Mouse (Mus musculus) gastrocnemius, postnatal 25 days (tissue): ENCODE measurements at regions not wholly inside any gene's neighbourhood (a gene's known extent, or its start where the extent isn't known, plus 50 kb on each side); places are given as distances from the start of the nearest gene placed in this dataset.

Experiments used
- DNase-seq: peaks from one replicate; pipeline ENCODE4 v3.0.0; 2022

DNA sequence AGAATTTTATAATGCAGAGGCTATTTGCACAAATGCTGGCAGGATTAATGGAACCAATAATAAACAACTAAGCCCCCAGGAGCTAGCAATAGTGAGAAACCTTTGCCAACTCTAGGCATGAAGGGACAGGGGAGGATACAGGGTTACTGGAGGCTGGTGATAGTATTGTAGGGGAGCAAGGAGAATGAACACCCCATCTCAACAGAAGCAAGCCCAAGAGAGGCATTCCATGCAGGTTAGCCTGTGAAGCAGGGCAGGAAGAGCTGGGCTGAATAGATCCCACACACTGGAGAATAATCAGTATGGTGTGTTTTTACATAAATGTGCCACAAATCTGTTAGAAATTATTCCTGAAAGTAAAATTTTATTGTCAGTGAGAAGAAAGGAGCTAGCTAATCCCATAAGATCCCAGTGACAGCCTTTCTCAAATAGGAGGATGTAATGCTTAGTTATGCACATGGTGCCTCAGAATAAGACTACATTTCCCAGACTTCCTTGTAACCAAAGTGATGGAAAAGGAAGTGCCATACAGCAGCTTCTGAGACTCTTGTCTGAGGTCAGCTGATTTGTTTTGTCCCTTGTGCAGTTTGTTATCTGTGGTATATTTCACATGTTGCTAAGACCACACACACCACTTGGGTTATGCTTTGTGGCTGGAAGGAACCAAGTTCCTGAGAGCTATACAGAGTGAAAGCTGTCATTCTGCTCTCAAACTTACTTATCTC lies 111.1 kb downstream of the Ccdc71l start:
- no peak for DNase-seq

DNA sequence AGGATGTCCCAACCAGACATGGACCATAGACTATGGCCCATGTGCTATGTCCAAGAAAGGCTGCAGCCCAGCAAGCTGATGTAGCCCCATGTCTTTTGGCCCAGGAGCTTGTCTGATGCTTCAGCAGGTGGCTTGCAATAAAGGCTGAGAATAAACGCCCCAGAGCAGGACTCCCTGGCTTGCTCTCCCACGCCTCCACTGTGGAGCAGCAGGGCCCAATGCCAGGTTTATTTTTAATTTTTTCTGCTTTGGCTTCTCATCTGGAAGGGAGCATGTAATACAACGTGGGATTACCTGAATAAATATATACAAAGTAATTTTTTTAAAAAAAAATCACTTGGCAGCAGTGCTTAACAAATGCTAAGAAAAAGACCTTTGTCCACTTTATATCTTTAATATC lies 125.7 kb downstream of the Ccdc71l start:
- DNase-seq: no peak

GRCm38 (mm10) chr12:32508671-32509070 lies 130.2 kb downstream of the Ccdc71l start:
- no peak for DNase-seq

GRCm38 (mm10) chr12:32525586-32525985 lies 147.1 kb downstream of the Ccdc71l start:
- DNase-seq: no peak

DNA sequence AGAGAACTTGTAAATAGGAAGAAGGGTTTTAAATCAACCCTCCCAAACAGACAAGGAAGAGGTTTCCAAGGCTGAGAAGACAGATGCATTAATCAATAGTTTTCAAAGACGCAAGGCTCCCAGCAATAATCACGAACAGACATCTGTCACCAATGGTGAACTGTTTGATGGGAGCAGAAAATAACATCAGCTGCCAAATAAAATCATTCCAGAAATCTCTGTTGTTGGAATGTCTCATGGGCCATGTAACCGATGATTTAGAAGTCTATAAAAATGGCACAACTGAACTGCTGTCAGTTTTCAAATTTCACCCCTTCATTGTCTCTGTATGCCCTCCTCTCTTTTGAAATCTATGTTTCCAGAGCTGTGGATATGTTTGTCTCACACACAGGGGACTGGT lies 152.7 kb downstream of the Ccdc71l start:
- DNase-seq: no peak

DNA sequence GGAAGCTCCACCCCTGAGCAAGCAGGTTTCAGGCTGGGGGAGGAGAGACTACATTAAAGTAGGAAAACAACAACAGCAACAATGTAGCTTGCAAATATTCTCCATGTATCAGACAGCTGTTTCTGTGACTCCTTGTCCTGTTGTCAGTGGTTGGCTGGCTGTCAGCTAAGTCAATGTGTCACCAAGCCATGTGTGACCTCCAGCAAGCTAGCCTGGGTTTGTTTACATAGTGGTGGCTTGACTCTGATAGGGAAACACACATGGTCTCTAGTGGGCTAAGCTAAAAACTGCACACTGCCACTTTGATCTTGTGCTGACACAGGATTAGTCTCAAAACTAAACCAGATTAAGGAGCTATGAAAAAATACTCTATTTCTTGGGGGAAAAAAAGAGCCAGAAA lies 155.1 kb downstream of the Ccdc71l start:
- no peak for DNase-seq

- DNase-seq: no peak
These were observed 167.0 kb downstream of the Ccdc71l start for GRCm38 (mm10) chr12:32545466-32545865.

DNA sequence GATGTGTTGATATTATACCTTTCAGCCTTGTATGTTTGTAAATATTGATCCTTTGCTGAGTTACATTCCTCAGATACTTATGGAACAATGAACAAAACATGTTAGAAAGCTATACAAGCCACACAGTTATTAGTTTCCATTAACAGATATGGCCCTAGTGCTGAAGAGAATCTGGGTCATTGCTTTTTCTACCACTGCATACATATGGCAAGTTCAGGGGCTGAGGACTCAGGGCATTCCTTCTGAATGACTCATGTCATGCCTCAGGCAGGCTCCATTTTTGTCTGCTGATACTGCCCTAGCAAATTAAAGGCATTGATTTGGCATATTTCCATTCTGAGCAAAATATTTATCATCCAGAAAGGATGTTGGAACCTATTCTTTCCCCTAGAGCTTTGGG lies 167.9 kb downstream of the Ccdc71l start:
- DNase-seq: no peak

DNA sequence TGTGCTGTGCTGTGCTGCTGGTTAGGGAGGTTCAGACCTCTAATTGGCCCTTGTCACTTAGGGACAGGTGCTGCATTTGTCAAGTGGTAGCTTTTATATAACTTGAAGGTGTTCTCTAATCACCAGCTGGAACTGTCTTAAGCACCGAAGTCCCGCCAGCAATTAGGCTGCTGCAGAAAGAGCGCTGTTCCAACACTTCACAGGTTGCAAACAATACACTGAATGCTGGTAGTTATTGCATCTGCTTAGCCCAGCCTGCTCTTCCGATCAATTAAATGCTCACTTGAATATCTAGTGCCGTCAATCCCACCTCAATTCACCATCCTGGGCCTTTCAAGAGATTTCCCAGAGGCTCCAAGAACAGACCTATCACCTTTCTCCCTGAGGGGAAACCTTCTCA lies 175.3 kb downstream of the Ccdc71l start:
- DNase-seq: no peak

DNA sequence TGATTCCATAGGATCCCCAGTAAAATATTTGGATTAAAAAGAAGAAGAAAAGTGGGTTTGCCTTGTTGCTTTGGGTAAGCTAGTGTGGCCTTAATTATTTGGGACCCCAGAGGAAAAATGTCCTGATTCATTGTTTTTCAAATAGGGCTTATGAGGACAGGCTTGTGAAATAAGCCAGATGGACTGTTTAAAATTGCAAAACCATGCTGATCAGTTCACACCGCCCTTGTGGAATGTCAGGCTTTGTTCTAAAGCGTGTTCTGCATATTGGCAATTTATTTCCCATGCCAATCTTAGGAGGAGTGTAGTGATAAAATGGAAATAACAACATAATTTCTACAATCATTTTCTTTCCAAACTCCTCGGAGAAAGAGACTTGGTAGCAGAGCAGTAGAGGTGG lies 189.3 kb downstream of the Ccdc71l start:
- no peak for DNase-seq

DNA sequence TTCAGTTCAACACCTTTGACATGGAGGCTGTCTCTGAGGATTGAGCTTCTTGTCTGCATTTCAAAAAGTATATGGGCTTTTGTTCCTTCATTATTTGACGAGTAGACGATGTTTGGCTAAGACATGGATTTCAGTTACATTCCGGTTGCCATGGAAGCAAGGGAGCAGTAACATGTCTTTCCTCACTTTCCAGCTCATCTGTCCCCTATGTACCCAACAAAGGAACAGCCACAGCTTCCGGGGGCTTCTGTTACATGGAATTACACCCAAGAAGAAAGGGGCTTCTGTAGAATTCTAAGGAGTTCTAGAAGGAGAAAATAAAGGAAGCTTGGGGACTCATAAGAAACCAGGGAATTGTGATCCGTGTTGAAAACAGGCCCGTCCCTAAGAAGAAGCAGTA lies 202.8 kb downstream of the Ccdc71l start:
- no peak for DNase-seq

GRCm38 (mm10) chr12:32602131-32602815 lies 217.1 kb upstream of the Nampt start:
- no peak for DNase-seq

GRCm38 (mm10) chr12:32605353-32605752 lies 214.0 kb upstream of the Nampt start:
- DNase-seq: no peak

GRCm38 (mm10) chr12:32615000-32615399 lies 204.3 kb upstream of the Nampt start:
- DNase-seq: no peak

DNA sequence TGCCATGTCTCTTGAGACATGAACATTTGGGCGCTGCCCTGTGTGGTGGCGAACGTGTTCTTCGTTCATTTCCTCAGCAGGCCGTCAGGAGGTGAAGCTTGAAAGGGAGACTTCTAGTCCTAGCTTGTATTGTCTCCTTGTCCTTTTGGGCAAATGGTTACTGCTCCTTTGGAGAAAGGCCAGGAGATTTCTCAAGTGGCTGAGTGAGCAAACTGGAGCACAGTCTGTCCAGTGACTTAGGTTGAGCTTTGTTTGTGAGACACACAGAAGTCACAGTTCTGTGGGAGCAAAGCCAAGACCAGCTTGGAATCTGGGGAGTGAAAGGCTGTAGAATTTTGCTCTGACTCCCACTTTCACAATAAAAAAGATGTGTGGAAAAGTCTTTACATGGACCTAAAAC lies 203.3 kb upstream of the Nampt start:
- DNase-seq: peak; percentile 11

GRCm38 (mm10) chr12:32617031-32617430 lies 202.3 kb upstream of the Nampt start:
- no peak for DNase-seq

DNA sequence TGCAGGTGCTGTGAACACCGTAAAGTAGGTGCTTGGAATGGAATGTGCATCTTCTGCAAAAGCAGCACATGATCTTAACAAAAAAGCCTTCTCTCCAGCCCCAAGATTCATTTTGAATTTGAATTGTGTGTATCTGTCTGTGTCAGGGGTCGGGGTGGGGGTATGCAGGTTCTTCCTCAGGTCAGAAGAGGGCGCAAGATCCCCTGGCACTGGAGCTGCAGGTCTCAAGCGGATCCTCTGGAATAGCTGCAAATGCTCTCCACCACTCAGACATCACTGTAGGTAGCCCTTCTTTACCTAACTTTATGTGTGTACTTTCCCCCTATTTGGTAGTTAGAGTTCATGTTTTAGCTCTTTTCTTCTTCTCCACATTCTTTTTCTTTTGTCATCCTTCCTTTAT lies 199.5 kb upstream of the Nampt start:
- DNase-seq: no peak

GRCm38 (mm10) chr12:32621739-32622138 lies 197.6 kb upstream of the Nampt start:
- DNase-seq: no peak

DNA sequence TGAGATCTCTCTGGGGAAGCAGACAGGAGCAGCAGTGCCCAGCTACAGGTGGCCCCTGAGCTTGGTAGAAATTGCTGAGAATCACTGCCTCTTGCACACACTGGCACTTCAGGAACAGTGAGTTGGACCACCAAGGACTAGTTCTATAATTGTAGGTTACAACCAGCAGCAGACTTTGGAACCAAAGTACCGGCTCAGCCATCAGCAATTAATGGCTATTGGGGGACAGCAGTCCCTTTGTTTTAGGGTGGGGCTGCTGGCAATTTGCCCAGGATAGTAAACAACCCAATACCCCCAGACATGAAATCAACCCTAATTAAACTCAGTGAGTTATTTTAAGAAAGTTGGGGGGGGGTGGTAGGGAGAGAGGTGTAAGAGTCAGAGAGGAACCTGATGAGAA lies 190.8 kb upstream of the Nampt start:
- no peak for DNase-seq

DNA sequence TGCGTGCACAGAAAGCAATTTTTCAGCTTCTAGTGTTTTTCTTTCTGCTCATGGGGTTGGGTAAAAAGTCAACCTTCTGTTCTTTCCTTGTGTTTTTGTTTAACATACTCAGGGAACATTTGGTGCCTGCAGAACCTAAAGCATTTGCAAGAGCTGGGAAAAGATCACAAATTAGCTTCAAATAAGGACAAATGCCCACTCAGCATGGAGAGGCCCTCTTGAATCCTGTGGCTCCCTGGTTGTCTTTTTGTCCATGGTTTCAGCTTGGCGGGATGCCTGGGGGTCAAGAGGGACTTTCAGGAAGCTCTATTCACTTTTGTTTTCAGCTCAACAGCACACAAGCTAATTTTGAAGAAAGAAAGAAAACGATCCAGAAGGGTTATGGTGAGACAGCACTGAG lies 186.4 kb upstream of the Nampt start:
- no peak for DNase-seq

- no peak for DNase-seq
These were observed 184.3 kb upstream of the Nampt start for GRCm38 (mm10) chr12:32635055-32635454.

GRCm38 (mm10) chr12:32637400-32638100 lies 181.8 kb upstream of the Nampt start:
- DNase-seq: no peak

DNA sequence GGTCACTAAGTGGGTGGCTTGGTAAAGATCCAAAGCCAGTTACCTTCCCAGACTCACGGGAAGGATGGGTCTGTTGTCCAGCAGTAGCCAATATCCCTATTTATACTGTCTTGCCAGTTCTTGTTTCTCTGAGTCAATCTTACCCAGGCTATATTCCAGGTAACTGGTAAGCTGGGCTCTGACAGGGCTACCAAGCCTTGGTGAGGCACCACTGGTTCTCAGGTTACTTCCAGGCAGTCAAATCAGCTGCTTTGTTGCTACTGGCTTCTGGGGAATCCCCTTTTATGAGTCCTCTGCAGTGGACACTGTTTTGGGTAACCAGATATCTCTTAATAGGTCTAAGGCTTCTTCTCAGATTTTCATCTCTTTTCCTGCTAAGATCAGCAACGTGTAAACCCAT lies 178.8 kb upstream of the Nampt start:
- peak; percentile 28 for DNase-seq

DNA sequence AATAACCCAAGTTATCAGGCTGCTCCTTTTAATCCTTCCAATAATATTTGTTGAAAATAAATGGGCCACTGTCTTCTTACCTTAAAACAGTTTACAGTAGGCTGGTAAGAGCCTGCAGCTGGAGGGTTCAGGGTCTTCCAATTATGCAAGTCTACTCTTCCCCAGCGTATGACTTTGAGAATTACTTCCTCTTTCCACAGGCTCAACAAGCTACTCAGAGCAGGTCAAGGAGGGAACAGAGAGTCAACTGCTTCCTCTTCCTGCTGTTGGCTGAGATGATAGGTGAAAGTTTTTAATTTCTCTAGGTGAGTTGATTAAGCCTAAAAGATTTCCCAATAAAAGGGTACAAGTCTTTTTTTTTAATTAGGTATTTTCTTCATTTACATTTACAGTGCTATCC lies 176.9 kb upstream of the Nampt start:
- DNase-seq: no peak
